Mouse (Mus musculus) mesoderm, embryonic 11.5 days (tissue): ENCODE measurements around the gene 1700015F17Rik.
A peak's percentile ranks its signal among the peaks of the same experiment; 100 is the strongest.

Source experiments
- DNase-seq: peaks from one replicate; pipeline ENCODE4 v3.0.0-alpha.2; 2012; ENCODE audit warnings: low read depth, low spot score

The 1700015F17Rik gene

GRCm38 (mm10) chr5:5423723-5424171 is 55.2 kb downstream of the 1700015F17Rik start:
- DNase-seq = peak; percentile 27

- no peak for DNase-seq
Observed at GRCm38 (mm10) chr5:5423081-5423480, 55.9 kb downstream of the 1700015F17Rik start.

GRCm38 (mm10) chr5:5421439-5421838 is 57.5 kb downstream of the 1700015F17Rik start:
- DNase-seq = no peak

- DNase-seq = no peak
Observed at GRCm38 (mm10) chr5:5419992-5420455, 58.9 kb downstream of the 1700015F17Rik start, which contains the start of gene Cdk14. TSS of gene Cdk14 (minus strand) at chr5:5420312.

DNA sequence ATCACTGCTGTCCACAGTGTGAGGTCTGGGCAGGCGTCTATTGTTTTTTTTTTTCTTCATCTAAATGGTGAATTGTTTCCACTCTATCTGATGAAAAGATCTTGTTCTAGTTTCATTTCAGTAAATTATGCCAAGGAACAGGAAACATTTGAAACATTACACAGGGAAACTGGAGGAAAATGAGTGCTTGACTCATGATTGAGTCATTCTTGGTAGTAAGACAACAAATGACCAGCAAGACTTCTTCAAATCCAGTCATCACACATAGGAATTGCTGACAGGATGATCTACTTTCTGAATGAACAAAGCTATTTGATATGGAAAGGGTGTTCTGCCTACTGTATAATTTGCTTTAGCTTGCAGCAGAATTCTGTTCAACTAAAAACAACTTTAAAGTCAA is 59.7 kb downstream of the 1700015F17Rik start:
- DNase-seq = no peak

DNA sequence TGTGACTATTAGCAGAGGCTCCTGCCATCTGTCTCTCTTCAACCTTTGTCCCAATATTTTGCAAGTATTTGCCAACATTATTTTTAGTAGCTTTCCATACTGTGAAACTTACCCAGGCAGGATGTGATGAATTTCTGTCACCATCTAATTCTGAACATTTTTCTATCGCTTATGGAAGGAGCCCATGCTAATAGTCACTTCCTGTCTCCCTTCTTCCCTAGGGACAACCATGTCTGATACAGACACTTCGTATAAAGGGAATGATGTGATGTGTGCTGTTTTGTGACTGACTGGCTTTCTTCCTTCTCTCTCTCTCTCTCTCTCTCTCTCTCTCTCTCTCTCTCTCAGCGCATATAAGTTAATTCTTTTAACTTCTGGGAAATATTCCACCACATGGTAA is 64.1 kb downstream of the 1700015F17Rik start:
- no peak for DNase-seq

GRCm38 (mm10) chr5:5411886-5412285 is 67.1 kb downstream of the 1700015F17Rik start:
- no peak for DNase-seq

DNA sequence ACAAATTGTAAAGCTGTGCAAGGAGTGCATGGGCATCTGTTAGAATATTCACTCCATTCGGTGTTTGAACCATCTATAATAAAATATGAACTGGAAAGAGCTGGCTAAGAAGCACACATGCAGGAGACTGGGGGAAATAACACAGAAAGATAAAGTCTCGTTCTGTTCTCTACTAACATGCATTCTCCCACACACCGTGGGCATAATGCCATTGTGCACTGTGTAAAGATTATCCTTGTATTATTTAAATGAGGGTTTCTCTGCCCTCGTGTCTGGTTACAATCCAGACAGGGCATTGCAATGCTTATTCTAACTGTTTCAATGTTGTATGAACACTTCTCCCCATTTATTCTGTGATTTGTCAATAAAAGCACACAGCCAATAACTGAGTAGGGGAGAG is 77.0 kb downstream of the 1700015F17Rik start:
- no peak for DNase-seq

GRCm38 (mm10) chr5:5392786-5393185 is 86.2 kb downstream of the 1700015F17Rik start:
- no peak for DNase-seq
